Mouse (Mus musculus) hindbrain, embryonic 13.5 days (tissue): ENCODE results near the gene Mpnd. TPM values are rescaled to one million over a fixed set of nuclear protein-coding genes. Genes with fewer than 3 reads are reported as not detected.
A peak's percentile ranks its signal among the peaks of the same experiment; 100 is the strongest.

ENCODE experiments used
- ATAC-seq: fragments of 200-750 bp; cut with Nextera tagmentation; 2 replicates; pipeline ENCODE4 v1.8.0; 2017; ENCODE audit warnings: moderate TSS enrichment; ENCODE audit not compliant: low FRiP score
- H3K27ac ChIP-seq: fragments of 300-500 bp; sonication (generic); 2 replicates; pipeline ENCODE4 v1.5.1; 2015; ENCODE audit warnings: inconsistent platforms, mild to moderate bottlenecking, moderate library complexity
- H3K27me3 ChIP-seq: fragments of 300-500 bp; sonication (generic); 2 replicates; pipeline ENCODE4 v1.6.1; 2015; ENCODE audit warnings: mild to moderate bottlenecking, inconsistent platforms
- H3K36me3 ChIP-seq: fragments of 300-500 bp; sonication (generic); 2 replicates; pipeline ENCODE4 v1.6.1; 2015; ENCODE audit warnings: mild to moderate bottlenecking, inconsistent platforms
- H3K4me1 ChIP-seq: fragments of 300-500 bp; sonication (generic); replicated peaks from 2 replicates; pipeline ENCODE4 v1.6.1; 2015; ENCODE audit warnings: inconsistent platforms
- H3K4me2 ChIP-seq: fragments of 300-500 bp; sonication (generic); 2 replicates; pipeline ENCODE4 v1.6.1; 2015; ENCODE audit warnings: inconsistent platforms, mild to moderate bottlenecking, moderate library complexity
- H3K4me3 ChIP-seq: fragments of 300-500 bp; sonication (generic); 2 replicates; pipeline ENCODE4 v1.5.1; 2015; ENCODE audit warnings: mild to moderate bottlenecking, inconsistent platforms
- H3K9ac ChIP-seq: fragments of 300-500 bp; sonication (generic); 2 replicates; pipeline ENCODE4 v1.6.1; 2015; ENCODE audit warnings: mild to moderate bottlenecking, inconsistent platforms
- H3K9me3 ChIP-seq: fragments of 300-500 bp; sonication (generic); 2 replicates; pipeline ENCODE4 v1.6.1; 2016; ENCODE audit warnings: inconsistent platforms
- WGBS: fragments of 180-500 bp; shearing (Covaris S2); methylation state at CpG from one replicate; pipeline ENCODE4 v1.1.7; 2015; 5-methylcytosine and 5-hydroxymethylcytosine counted together
- polyA plus RNA-seq: library from polyadenylated mRNA; unstranded; fragments of >200 nt; fragmentation: Nextera tagmentation; extraction: Ambion mirVana; gene quantifications from 2 replicates; pipeline ENCODE4 v1.2.1, GENCODE M21; 2015

The Mpnd gene
- polyA plus RNA-seq, 1 experiment from 2014 or later = 163 TPM

DNA sequence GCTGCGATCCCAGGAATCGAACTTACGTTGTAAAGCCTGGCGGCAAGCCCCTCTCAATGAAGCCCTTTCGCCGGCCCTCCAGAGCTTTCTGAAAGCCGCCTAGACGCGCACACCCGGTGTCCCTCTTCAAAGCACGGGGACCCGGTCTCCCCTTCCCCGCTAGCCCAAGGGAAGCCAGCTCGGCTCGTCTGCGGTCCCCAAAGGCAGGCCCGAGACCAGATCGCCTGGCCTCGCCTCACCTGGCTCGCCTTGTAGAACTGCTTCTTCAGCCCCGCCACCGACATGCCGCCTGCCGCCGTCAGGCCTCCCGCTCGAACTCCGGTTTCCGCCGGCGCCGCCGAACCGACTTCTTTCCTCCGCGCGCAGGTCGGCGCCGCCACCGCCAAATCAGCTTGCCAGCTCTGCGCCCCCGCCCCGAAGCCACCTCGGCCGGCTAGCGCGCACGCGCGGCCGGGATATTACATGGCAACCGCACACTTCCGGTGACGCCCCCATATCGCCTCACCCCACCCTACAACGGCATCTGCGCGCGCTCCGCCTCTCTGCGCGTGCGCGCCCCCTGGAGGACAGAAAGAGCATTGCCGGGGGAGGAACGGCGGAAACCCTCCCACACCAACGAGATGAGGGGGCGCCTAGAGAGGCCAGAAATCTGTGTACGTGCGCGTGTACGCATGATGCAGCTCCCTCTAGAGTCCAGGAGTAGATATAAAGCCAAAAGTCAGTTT is 30.8 kb downstream of the Mpnd start, which contains the start of gene Sh3gl1:
TSS of gene Sh3gl1 (minus strand) at position 460 of the 725 bp plus-strand sequence.
- ATAC-seq = peak; percentile 92
- no peaks in the 10 kb centered on the region for H3K9me3 ChIP-seq
- no peaks in the 10 kb centered on the region for H3K27me3 ChIP-seq
- H3K9ac ChIP-seq = peak within 1 kb of the TSS; percentile 93
- H3K36me3 ChIP-seq = peaks cover 27% of the 10 kb centered on the region
- WGBS = under 1% methylated on average over 74 of the region's 74 CpGs
- peak within 1 kb of the TSS; percentile 93 for H3K27ac ChIP-seq
- peaks cover 56% of the 10 kb centered on the region for H3K4me1 ChIP-seq
- H3K4me2 ChIP-seq = peak within 1 kb of the TSS; percentile 63
- H3K4me3 ChIP-seq = peak within 1 kb of the TSS; percentile 84

DNA sequence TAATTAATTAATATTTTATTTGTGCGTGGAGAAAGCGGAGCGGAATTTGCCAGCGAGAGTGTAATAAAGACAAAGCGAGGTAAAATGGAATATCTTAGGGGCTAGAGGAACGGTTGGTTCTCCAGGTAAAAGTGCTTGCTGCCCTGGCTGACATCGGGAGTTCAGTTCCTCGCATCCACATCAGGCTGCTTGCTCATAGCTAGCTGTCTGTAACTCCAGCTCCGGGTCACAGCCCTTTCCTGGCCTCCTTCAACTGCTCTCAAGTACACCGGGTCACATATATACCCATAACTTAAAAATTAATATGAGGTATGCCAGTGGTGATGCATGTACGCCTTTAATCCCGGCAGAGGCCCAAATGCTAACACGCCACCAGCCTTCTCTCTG is 31.4 kb downstream of the Mpnd start:
- H3K36me3 ChIP-seq = peaks cover 26% of the 10 kb centered on the region
- peak overlapping the region; percentile 44 for H3K4me2 ChIP-seq
- H3K4me3 ChIP-seq = peak overlapping the region; percentile 27
- peak overlapping the region; percentile 1; the same call in 1 of the 2 replicates for H3K27ac ChIP-seq
- H3K9me3 ChIP-seq = no peaks in the 10 kb centered on the region
- peak; percentile 29 for ATAC-seq
- WGBS = 38% methylated on average over 13 of the region's 13 CpGs
- 0 out of 2 replicates have a peak overlapping the region, but pooled peaks have one; percentile 24 for H3K9ac ChIP-seq
- peaks cover 55% of the 10 kb centered on the region for H3K4me1 ChIP-seq
- no peaks in the 10 kb centered on the region for H3K27me3 ChIP-seq

DNA sequence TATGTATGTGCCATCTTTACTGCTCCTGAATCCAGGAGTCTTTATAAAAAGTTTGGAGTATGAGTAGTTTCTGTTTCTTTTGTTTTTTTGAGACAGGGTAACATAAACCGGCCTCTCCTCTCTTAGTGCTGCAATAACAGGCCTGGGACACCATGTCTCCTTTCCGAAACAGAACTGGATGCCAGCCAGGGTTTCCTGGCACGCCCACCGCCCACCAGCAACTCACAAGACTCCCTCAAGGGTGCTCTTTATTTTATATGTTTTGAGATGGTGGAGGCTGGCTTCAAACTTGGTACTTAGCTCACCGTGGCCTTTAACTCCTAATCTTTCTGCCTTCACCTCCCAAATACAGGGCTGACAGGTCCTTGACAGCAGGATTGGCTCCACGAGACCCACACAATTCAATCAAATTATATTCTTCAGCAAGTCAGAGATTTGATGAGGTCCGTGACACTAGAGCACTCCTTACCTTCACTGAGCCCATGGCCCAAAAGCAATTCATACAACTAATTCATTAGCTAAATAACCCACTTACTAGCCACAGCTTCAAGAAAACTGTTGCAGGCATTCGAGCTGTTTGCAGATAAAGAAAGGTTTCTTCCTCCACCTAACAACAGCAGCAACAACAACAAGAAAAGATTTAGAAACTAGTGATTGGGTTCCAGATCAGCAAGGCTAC is 33.2 kb downstream of the Mpnd start:
- no peak for ATAC-seq
- WGBS = 86% methylated on average over 8 of the region's 8 CpGs
- no peak overlapping the region for H3K4me2 ChIP-seq
- H3K9me3 ChIP-seq = no peaks in the 10 kb centered on the region
- H3K27me3 ChIP-seq = no peaks in the 10 kb centered on the region
- peaks cover 12% of the 10 kb centered on the region for H3K36me3 ChIP-seq
- peaks cover 37% of the 10 kb centered on the region for H3K4me1 ChIP-seq
- H3K27ac ChIP-seq = no peak overlapping the region
- no peak overlapping the region for H3K9ac ChIP-seq
- H3K4me3 ChIP-seq = no peak overlapping the region

DNA sequence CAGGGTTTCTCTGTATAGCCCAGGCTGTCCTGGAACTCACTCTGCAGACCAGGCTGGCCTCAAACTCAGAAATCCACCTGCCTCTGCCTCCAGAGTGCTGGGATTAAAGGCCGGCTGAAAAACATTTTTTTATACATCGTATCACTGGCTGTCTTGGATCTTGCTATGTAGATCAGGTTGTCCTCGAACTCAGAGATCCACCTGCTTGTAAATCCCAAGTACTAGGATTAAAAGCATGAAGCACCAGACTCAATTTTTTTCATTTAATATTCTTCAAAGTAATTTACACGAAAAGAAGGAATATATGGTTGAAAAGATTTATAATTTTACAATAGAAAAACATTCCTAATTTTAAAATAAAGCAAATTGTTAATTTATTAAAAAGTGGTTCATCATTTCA is 33.8 kb downstream of the Mpnd start:
- H3K4me2 ChIP-seq = peak overlapping the region; percentile 94
- H3K4me3 ChIP-seq = peak overlapping the region; percentile 72; the same call in 1 of the 2 replicates
- H3K4me1 ChIP-seq = peaks cover 31% of the 10 kb centered on the region
- 85% methylated on average over 4 of the region's 4 CpGs for WGBS
- ATAC-seq = no peak
- H3K9ac ChIP-seq = no peak overlapping the region; the same call in 1 of the 2 replicates
- no peaks in the 10 kb centered on the region for H3K9me3 ChIP-seq
- H3K27ac ChIP-seq = peak overlapping the region; percentile 83; the same call in 1 of the 2 replicates
- H3K27me3 ChIP-seq = no peaks in the 10 kb centered on the region
- peaks cover 12% of the 10 kb centered on the region for H3K36me3 ChIP-seq

DNA sequence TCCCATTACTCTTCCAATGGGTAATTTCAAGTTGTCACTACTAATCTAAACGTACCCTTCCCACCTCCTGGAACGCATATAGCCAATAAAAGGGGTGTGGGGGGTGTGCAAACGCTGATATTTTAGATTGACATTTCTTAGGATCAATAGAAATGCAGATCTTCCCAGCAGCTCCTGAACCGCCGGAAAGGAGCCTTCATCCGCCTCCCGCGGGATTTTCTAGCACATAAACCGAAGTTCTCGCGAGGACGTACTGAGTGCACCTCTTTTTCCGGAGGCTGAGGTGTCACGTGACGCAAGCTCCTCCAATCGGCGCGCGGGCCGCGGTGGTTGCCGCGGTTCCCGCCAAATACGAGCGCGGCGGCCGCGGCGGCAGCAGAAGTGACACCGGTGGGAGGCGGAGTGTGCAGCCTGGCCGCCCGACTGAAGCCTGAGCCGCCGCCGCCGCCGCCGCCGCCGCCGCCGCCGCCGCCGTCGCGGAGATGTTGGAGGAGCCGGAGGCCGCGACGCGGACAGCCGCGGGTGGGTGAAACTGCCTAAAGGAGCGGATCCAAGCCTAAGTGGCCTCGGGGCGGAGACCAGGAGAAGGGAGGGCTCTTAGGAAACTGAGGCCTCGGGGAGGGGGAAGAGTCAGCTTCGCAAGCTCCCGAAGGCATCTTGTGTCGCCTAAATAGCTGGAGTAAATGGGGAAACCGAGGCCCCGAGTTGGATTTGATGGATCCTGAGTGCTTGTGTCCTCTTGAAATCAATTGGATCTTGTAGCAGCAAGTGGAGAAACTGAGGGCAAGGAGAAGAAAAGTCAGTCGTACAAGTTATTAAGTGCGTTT is 34.7 kb downstream of the Mpnd start, which contains the start of gene Chaf1a:
TSS of gene Chaf1a (plus strand) at position 410 of the 827 bp plus-strand sequence.
- under 1% methylated on average over 68 of the region's 68 CpGs for WGBS
- no peaks in the 10 kb centered on the region for H3K9me3 ChIP-seq
- peak; percentile 83 for ATAC-seq
- H3K27ac ChIP-seq = peak within 1 kb of the TSS; percentile 83
- H3K27me3 ChIP-seq = no peaks in the 10 kb centered on the region
- peaks cover 6% of the 10 kb centered on the region; the same call in 1 of the 2 replicates for H3K36me3 ChIP-seq
- peaks cover 22% of the 10 kb centered on the region for H3K4me1 ChIP-seq
- peak within 1 kb of the TSS; percentile 72 for H3K4me3 ChIP-seq
- peak within 1 kb of the TSS; percentile 81 for H3K9ac ChIP-seq
- peak within 1 kb of the TSS; percentile 94 for H3K4me2 ChIP-seq

DNA sequence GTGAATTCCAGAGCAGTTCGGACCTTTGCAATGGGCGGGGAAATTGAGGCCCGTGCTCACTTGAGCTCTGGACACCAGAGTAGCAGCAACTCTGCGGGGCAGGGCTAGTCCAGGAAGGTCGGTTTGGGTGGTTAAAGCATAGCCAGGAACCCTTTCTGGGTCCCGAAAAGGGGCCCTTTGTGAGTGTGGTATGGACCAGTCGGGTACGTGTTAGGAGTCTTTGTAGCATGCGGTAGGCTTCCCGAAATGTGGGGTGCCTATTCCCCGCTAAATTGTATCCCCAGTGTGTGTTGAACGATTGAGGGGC is 35.3 kb downstream of the Mpnd start:
- no peak for ATAC-seq
- H3K9ac ChIP-seq = peak overlapping the region; percentile 81
- no peaks in the 10 kb centered on the region for H3K9me3 ChIP-seq
- H3K4me1 ChIP-seq = peaks cover 16% of the 10 kb centered on the region
- H3K4me3 ChIP-seq = peak overlapping the region; percentile 72
- no peak overlapping the region for H3K27ac ChIP-seq
- H3K27me3 ChIP-seq = no peaks in the 10 kb centered on the region
- WGBS = 2% methylated on average over 12 of the region's 12 CpGs
- H3K36me3 ChIP-seq = peaks cover 6% of the 10 kb centered on the region; the same call in 1 of the 2 replicates
- peak overlapping the region; percentile 94 for H3K4me2 ChIP-seq

DNA sequence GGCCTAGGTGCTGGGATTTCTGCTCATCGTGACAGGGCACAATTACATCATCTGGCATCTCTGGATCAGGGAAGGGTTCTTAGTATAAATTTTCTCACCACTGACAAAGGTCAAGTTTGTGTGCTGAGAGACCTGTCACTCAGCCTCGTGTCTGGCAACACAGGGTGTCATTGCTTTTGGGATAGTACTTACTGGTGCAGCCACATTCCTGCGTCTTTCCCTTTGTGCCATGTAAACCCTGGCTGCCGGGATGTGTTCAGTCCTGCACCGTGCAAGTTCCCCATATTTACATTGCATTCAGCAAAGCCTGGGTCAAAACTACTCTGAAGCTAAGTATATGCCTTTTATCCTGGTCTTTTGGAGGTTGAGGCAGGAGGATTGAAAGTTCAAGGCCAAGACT is 45.9 kb downstream of the Mpnd start:
- H3K4me1 ChIP-seq = no peaks in the 10 kb centered on the region
- no peaks in the 10 kb centered on the region for H3K27me3 ChIP-seq
- no peak overlapping the region for H3K4me2 ChIP-seq
- no peaks in the 10 kb centered on the region for H3K9me3 ChIP-seq
- peaks cover 24% of the 10 kb centered on the region for H3K36me3 ChIP-seq
- no peak overlapping the region for H3K4me3 ChIP-seq
- WGBS = 91% methylated on average over 5 of the region's 5 CpGs
- no peak for ATAC-seq
- H3K27ac ChIP-seq = no peak overlapping the region
- no peak overlapping the region for H3K9ac ChIP-seq

DNA sequence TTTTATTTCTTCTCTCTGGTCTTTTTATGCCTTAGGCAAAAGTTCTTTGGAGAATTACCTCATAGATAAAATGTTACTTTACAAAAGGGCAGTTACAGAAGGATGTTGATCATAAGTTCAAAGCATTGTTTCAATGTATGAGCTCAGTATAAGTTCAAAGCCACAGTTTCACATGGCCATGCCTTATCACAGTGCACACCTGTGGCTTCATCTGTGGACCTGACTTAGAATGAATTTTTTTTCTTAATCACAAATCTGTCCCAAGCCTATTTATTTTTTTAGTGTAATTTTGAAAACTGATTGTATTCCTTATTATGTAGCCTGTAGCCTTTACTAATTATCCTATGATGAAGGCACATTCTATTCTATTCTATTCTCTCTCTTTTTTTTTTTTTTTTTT is 49.4 kb downstream of the Mpnd start:
- no peaks in the 10 kb centered on the region for H3K27me3 ChIP-seq
- no peaks in the 10 kb centered on the region for H3K9me3 ChIP-seq
- no peaks in the 10 kb centered on the region for H3K4me1 ChIP-seq
- H3K27ac ChIP-seq = no peak overlapping the region
- no peak for ATAC-seq
- H3K4me3 ChIP-seq = no peak overlapping the region
- H3K9ac ChIP-seq = no peak overlapping the region
- peaks cover 26% of the 10 kb centered on the region for H3K36me3 ChIP-seq
- H3K4me2 ChIP-seq = no peak overlapping the region

DNA sequence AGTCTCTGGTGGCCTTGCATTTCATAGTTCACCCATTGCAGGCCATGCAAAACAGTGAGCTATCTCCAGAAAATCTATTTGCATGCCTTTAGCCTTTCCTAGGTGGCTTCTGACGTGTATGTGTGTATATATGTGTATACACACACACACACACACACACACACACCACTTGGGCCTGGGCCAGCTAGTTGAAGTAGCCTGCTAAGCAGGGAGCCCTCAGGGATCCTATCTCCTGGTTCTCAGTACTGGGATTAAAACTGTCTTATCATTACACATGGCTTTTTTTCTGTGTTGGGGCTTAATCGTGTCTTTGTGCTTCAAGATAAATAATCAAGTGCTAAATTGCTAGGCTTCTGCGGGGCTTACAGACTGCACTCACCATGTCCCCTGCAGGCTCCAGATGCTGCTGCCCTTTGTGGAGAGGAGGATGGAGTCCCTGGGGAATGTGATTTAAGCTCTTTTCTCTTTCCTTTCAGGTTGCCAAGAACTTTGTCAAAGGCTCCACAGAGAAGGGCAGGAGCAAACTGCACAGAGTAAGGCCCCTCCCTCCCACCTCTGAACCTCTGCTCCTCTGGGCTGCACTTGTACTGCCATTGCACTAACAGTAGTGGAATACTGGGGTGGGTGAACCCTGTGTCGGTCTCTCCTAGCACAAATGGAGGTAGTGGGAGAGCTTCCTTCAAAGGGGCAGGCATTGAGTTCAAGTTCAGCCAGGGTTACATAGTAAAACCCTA is 50.6 kb downstream of the Mpnd start:
- H3K27me3 ChIP-seq = no peaks in the 10 kb centered on the region
- 77% methylated on average over 4 of the region's 4 CpGs for WGBS
- no peaks in the 10 kb centered on the region for H3K4me1 ChIP-seq
- H3K4me3 ChIP-seq = no peak overlapping the region
- no peak for ATAC-seq
- H3K9ac ChIP-seq = peak overlapping the region; percentile 31; the same call in 1 of the 2 replicates
- peaks cover 36% of the 10 kb centered on the region for H3K36me3 ChIP-seq
- no peak overlapping the region for H3K4me2 ChIP-seq
- no peaks in the 10 kb centered on the region for H3K9me3 ChIP-seq
- peak overlapping the region; percentile 49; the same call in 1 of the 2 replicates for H3K27ac ChIP-seq

DNA sequence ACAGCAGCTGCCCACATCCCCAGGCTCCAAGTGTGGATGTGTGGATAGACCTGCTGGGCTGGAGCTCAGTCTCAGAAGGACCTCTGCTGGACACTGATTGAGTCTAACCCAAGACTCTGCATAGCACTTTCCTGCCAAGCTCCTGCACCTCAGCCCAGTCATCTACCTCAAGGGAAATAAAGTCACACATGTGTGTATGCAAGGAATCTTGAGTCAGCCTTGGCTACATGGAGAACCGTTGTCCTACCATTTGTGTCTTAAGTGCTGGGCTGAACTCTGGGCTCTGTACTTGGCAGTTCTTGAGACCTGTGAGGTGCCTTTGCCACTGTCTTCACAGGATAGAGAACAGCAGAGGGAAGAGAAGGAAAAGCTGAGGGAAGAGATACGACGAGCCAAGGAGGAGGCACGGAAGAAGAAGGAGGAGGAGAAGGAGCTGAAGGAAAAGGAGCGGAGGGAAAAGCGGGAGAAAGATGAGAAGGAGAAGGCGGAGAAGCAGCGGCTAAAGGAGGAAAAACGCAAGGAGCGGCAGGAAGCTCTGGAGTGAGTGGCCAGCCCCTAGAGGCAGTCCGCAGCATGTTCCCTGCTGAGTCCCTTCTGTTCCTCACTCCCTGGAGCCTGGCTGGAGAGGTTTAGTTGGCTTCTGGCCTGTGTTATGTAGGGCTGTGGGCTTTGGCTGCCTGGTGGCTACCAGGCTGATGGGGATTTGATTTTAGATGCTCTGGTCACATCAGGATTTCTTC is 52.0 kb downstream of the Mpnd start:
- ATAC-seq = no peak
- Histone ChIP-seq H3K27me3 (no peaks in the 10 kb centered on the region), H3K4me1 (no peaks in the 10 kb centered on the region), H3K4me2 (no peak overlapping the region), H3K36me3 (peaks cover 45% of the 10 kb centered on the region), H3K9me3 (no peaks in the 10 kb centered on the region), H3K27ac (peak overlapping the region; percentile 55; the same call in 1 of the 2 replicates), H3K9ac (no peak overlapping the region), H3K4me3 (no peak overlapping the region)
- 82% methylated on average over 11 of the region's 11 CpGs for WGBS

DNA sequence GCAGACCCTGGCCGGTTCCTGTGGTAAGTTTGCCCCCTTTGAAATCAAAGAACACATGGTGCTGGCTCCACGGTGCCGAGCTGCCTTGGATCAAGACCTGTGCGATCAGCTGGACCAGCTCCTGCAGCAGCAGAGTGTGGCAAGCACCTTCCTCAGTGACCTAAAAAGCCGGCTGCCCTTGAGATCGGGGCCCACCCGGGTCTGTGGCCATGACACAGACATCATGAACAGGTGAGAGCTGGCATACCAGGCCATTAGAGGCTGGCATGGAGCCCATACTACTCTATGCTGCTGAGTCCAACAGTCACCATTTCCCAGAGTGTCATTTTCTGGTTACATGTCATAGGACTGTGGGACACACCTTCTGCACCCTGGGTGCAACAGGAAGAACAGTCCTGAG is 56.6 kb downstream of the Mpnd start:
- peaks cover 86% of the 10 kb centered on the region for H3K36me3 ChIP-seq

More for the DNA sequence above, 56.6 kb downstream of the Mpnd start:
- Histone ChIP-seq H3K9me3 (no peaks in the 10 kb centered on the region), H3K4me1 (no peaks in the 10 kb centered on the region), H3K27me3 (no peaks in the 10 kb centered on the region), H3K4me3 (no peak overlapping the region), H3K27ac (no peak overlapping the region), H3K4me2 (no peak overlapping the region), H3K9ac (no peak overlapping the region)
- no peak for ATAC-seq
- WGBS = 94% methylated on average over 7 of the region's 7 CpGs
